Mouse (Mus musculus): ENCODE measurements around the gene Robo4. TPM values are rescaled to one million over a fixed set of nuclear protein-coding genes. Genes with fewer than 3 reads are reported as not detected.

The Robo4 gene
- total RNA-seq, 2 experiments from 2014 or later = 7.6 to 7.8 TPM

GRCm38 (mm10) chr9:37393482-37394131 is 8.1 kb upstream of the Robo4 start:
- DNase-seq (ENCODE audit: low spot score in 2 of 2) = no peak
- intact Hi-C loops (cut with DNase I) = no loop called here

DNA sequence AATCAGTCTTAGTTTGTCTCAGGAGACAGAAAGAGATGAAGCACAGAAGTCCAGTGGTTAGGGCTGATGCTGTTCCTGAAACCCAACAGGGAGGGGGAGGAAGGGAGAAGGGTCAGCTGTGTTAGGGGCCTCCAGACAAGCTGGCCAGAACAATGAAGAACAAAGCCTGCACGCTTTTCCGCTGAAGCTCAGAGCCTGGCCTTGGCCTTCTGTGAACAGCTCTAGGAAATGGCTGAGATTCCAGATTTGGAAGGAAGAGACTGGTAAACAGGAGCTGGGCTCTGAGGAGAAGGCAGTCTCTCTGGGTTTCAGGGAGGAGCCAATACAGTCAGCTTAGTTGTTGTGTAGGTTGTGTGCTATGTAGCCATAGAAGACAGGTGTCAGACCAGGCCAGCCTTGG is 1.1 kb upstream of the Robo4 start:
- no peak for DNase-seq (ENCODE audit: low spot score in 2 of 2)
- intact Hi-C loops (cut with DNase I) = no loop called here

DNA sequence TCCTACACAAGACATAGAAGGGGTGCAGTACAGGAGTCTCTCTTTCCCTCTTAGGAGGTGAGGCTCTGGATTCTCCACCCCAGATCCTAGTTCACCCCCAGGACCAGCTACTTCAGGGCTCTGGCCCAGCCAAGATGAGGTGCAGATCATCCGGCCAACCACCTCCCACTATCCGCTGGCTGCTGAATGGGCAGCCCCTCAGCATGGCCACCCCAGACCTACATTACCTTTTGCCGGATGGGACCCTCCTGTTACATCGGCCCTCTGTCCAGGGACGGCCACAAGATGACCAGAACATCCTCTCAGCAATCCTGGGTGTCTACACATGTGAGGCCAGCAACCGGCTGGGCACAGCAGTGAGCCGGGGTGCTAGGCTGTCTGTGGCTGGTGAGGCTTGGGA is 804 bp downstream of the Robo4 start:
- intact Hi-C loops (cut with DNase I) = no loop called here
- no peak for DNase-seq (ENCODE audit: low spot score in 2 of 2)

GRCm38 (mm10) chr9:37403011-37403410 is 1.3 kb downstream of the Robo4 start:
- no peak for DNase-seq (ENCODE audit: low spot score in 2 of 2)
- intact Hi-C loops (cut with DNase I) = no loop called here

- no peak for DNase-seq (ENCODE audit: low spot score in 2 of 2)
- intact Hi-C loops (cut with DNase I) = no loop called here
These were observed 4.7 kb downstream of the Robo4 start for GRCm38 (mm10) chr9:37406372-37406771.

DNA sequence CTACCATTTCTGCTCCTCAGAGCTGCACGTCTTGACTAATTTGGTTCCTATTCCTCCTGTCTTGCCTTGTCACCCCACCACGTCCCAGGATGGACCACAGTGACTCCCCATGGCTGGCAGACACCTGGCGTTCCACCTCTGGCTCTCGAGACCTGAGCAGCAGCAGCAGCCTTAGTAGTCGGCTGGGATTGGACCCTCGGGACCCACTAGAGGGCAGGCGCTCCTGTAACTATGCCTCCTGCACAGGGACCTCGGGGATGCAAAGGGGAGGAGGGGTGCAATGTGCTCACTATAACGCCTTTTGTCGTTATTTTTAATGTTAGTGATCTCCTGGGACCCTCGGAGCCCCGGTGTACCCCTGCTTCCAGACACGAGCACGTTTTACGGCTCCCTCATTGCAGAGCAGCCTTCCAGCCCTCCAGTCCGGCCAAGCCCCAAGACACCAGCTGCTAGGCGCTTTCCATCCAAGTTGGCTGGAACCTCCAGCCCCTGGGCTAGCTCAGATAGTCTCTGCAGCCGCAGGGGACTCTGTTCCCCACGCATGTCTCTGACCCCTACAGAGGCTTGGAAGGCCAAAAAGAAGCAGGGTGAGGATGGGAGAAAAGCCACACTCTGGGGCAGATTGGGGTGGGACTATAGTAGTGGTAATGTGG is 6.3 kb downstream of the Robo4 start:
- no peak for DNase-seq (ENCODE audit: low spot score in 2 of 2)
- intact Hi-C loops (cut with DNase I) = no loop called here

GRCm38 (mm10) chr9:37409698-37410445 is 8.2 kb downstream of the Robo4 start:
- DNase-seq (ENCODE audit: low spot score in 2 of 2) = no peak
- intact Hi-C loops (cut with DNase I) = no loop called here

GRCm38 (mm10) chr9:37412989-37413388 is 11.3 kb downstream of the Robo4 start:
- intact Hi-C loops (cut with DNase I) = no loop called here
- DNase-seq (ENCODE audit: low spot score in 2 of 2) = no peak

DNA sequence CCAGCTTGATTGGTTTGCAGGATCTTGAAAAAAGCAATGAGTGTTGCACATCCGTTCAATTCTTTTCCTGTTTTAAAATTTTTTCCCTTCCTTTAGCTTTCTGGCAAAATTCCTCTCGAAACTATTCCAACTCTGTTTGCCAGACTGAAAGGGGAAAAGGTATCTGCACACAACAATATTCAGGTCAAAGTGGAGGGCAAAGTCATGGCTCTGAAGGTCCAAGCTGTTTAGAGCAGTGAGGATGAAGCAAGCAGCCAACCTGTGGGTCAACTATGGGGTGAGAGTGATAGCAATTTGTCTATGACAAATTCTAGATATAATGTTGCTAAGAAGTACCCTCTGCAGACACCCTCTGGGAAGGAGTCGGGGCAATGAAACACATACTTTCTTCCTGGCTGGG is 13.0 kb downstream of the Robo4 start:
- DNase-seq (ENCODE audit: low spot score in 2 of 2) = no peak
- intact Hi-C loops (cut with DNase I) = no loop called here

GRCm38 (mm10) chr9:37418791-37419190 is 17.1 kb downstream of the Robo4 start:
- DNase-seq (ENCODE audit: low spot score in 2 of 2) = no peak
- intact Hi-C loops (cut with DNase I) = no loop called here

GRCm38 (mm10) chr9:37420676-37421075 is 19.0 kb downstream of the Robo4 start:
- intact Hi-C loops (cut with DNase I) = no loop called here

DNA sequence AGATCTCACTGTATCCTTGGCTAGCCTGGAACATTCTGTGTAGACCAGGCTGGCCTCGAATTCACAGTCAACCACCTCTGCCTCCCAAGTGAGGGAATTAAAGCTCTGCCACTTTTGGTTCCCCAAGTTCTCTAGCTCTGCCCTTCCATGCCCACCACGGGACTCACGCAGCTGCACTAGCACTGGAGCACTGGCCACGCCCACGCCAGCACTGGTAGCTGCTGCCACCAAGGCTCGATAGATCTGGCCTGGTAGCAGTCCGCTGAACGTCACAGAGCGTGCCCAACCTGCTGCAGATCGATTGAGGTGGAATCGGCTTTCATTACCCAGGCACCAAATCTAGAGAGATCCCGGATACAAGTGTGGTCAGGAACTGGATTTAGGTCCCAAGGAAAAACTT is 19.5 kb downstream of the Robo4 start:
- no peak for DNase-seq (ENCODE audit: low spot score in 2 of 2)
- intact Hi-C loops (cut with DNase I) = no loop called here

More at GRCm38 (mm10) chr9:37420676-37421075, 19.0 kb downstream of the Robo4 start:
- DNase-seq (ENCODE audit: low spot score in 2 of 2) = peak; percentile 62 to 66

- no peak for DNase-seq (ENCODE audit: low spot score in 2 of 2)
- intact Hi-C loops (cut with DNase I) = no loop called here
These were observed 27.6 kb downstream of the Robo4 start for GRCm38 (mm10) chr9:37429326-37429725.

GRCm38 (mm10) chr9:37430582-37430981 is 28.9 kb downstream of the Robo4 start:
- intact Hi-C loops (cut with DNase I) = loop anchor here (2.0 to 10.0 kb wide), 2 partner anchors 186 to 504 kb away; no protein-coding TSS in a partner anchor
- peak; percentile 90 to 94 for DNase-seq (ENCODE audit: low spot score in 2 of 2)

DNA sequence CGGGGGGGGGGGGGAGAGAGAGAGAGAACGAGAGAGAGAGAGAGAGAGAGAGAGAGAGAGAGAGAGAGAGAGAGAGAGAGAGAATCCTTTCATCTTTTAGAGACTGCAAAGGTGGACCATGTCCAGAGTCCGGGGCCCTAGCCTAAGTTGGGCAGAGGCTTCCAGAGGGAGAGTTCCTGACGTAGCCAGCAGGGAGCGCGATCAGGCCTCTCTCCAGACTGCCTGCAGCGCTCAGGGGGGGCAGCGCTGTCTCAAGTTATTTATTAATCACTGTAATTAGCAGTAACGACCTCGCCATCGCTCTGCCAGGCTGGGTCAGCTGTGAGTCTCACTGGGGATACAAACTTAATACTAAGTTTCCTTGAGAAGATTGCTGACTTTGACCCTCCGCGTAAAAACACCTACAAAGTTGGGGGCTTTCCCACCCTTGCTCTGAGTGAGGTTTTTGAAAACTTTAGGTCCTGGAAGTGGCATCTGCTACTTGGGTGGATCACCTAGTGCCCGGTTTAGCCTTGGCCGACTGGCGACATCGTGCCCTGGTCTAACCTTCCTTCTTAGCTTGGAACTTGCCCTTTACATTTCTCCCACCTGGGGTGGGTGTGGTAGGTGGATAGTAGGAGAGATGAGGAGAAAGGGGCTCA is 30.4 kb downstream of the Robo4 start:
- intact Hi-C loops (cut with DNase I) = loop anchor here (2.0 to 10.0 kb wide), 3 partner anchors 29 to 503 kb away; no protein-coding TSS in a partner anchor
- DNase-seq (ENCODE audit: low spot score in 2 of 2) = peak; percentile 46 to 50

- intact Hi-C loops (cut with DNase I) = loop anchor here (2.0 to 10.0 kb wide), 3 partner anchors 28 to 502 kb away; no protein-coding TSS in a partner anchor
These were observed 31.2 kb downstream of the Robo4 start, which contains the start of gene Robo3 for GRCm38 (mm10) chr9:37432720-37433421. Gene Robo3 (minus strand): TSS chr9:37433246.

GRCm38 (mm10) chr9:37433823-37434560 is 32.3 kb downstream of the Robo4 start:
- intact Hi-C loops (cut with DNase I) = loop anchor here (2.0 to 10.0 kb wide), 3 partner anchors 27 to 501 kb away; no protein-coding TSS in a partner anchor
- no peak for DNase-seq (ENCODE audit: low spot score in 2 of 2)

More at GRCm38 (mm10) chr9:37432720-37433421, 31.2 kb downstream of the Robo4 start, which contains the start of gene Robo3:
- DNase-seq (ENCODE audit: low spot score in 2 of 2) = no peak

- intact Hi-C loops (cut with DNase I) = loop anchor here (10.0 kb wide), 1 partner anchor 500 kb away; no protein-coding TSS in a partner anchor
- no peak for DNase-seq (ENCODE audit: low spot score in 2 of 2)
These were observed 33.2 kb downstream of the Robo4 start for GRCm38 (mm10) chr9:37434932-37435331.
